Mouse (Mus musculus) C2C12 (cell line): ENCODE data around the gene 9230112D13Rik.

ENCODE experiments used
- CEBPB ChIP-seq: IDR thresholded peaks from one replicate; pipeline ENCODE4 v1.6.1; 2011; ENCODE audit warnings: low read depth, mild to moderate bottlenecking, control low read depth, moderate library complexity
- CTCF ChIP-seq: IDR thresholded peaks from one replicate; pipeline ENCODE4 v1.5.1; 2011; ENCODE audit not compliant: control insufficient read depth, insufficient read depth, insufficient read length
- MAX ChIP-seq: IDR thresholded peaks from one replicate; pipeline ENCODE4 v1.6.1; 2011; ENCODE audit warnings: mild to moderate bottlenecking, control low read depth
- MYOD1 ChIP-seq: IDR thresholded peaks from one replicate; pipeline ENCODE4 v1.6.1; 2011; ENCODE audit warnings: low read depth; ENCODE audit not compliant: control insufficient read depth, insufficient read length
- MYOG ChIP-seq: IDR thresholded peaks from one replicate; pipeline ENCODE4 v1.6.1; 2011; ENCODE audit not compliant: control insufficient read depth, insufficient read length; ENCODE audit errors: extremely low read depth
- USF1 ChIP-seq: IDR thresholded peaks from one replicate; pipeline ENCODE4 v1.6.1; 2011; ENCODE audit warnings: low read depth, mild to moderate bottlenecking, control low read depth, moderate library complexity

GRCm38 (mm10) chr14:34497346-34497745, 25.3 kb downstream of the 9230112D13Rik start:
- no peak for TF ChIP-seq CTCF
- no peak for TF ChIP-seq MAX
- no peak for TF ChIP-seq USF1
- TF ChIP-seq MYOG = no peak
- no peak for TF ChIP-seq MYOD1
- no peak for TF ChIP-seq CEBPB
